Mouse (Mus musculus) heart, embryonic 14.5 days (tissue): ENCODE results near the gene Tanc1. TPM values are rescaled to one million over a fixed set of nuclear protein-coding genes. Genes with fewer than 3 reads are reported as not detected.
A peak's percentile ranks its signal among the peaks of the same experiment; 100 is the strongest.

ENCODE experiments used
- ATAC-seq: fragments of 200-750 bp; cut with Nextera tagmentation; 2 replicates; pipeline ENCODE4 v1.8.0; 2017; ENCODE audit warnings: low read depth, moderate TSS enrichment; ENCODE audit not compliant: insufficient number of reproducible peaks, insufficient read depth, low FRiP score
- H3K27ac ChIP-seq, 2 experiments: fragments of 200-500 bp in 1 of 2; fragments of 300-500 bp in 1 of 2; sonication (generic) in 1 of 2; replicated peaks in 1 of 2; 2 replicates each; pipeline ENCODE4 v1.5.1; 2012 to 2014; ENCODE audit warnings: low read depth in 2 of 2, low read length in 2 of 2, control low read depth in 1 of 2, mild to moderate bottlenecking in 1 of 2, mixed read lengths in 1 of 2; ENCODE audit not compliant: control insufficient read depth in 1 of 2, insufficient read depth in 1 of 2
- H3K27me3 ChIP-seq: fragments of 300-500 bp; sonication (generic); 2 replicates; pipeline ENCODE4 v1.6.1; 2014; ENCODE audit warnings: mild to moderate bottlenecking, low read length, control low read depth; ENCODE audit not compliant: control insufficient read depth, insufficient read depth
- H3K36me3 ChIP-seq: fragments of 300-500 bp; sonication (generic); 2 replicates; pipeline ENCODE4 v1.6.1; 2014; ENCODE audit warnings: mild to moderate bottlenecking, control low read depth, low read length, mixed read lengths; ENCODE audit not compliant: control insufficient read depth, insufficient read depth
- H3K4me1 ChIP-seq, 2 experiments: fragments of 200-500 bp in 1 of 2; fragments of 300-500 bp in 1 of 2; sonication (generic) in 1 of 2; 2 replicates each; pipeline ENCODE4 v1.6.1; 2012 to 2014; ENCODE audit warnings: low read length in 2 of 2, control low read depth in 1 of 2, mixed read lengths in 1 of 2; ENCODE audit not compliant: control insufficient read depth in 2 of 2, insufficient read depth in 2 of 2
- H3K4me2 ChIP-seq: fragments of 300-500 bp; sonication (generic); 2 replicates; pipeline ENCODE4 v1.6.1; 2014; ENCODE audit warnings: mild to moderate bottlenecking, low read length
- H3K4me3 ChIP-seq, 2 experiments: fragments of 200-500 bp in 1 of 2; fragments of 300-500 bp in 1 of 2; sonication (generic) in 1 of 2; 2 replicates each; pipeline ENCODE4 v1.5.1; 2012 to 2014; ENCODE audit warnings: low read length in 2 of 2, mild to moderate bottlenecking in 2 of 2, control low read depth in 1 of 2, low read depth in 1 of 2, moderate library complexity in 1 of 2; ENCODE audit not compliant: control insufficient read depth in 1 of 2, insufficient read depth in 1 of 2
- H3K9ac ChIP-seq: fragments of 300-500 bp; sonication (generic); 2 replicates; pipeline ENCODE4 v1.6.1; 2014; ENCODE audit warnings: mild to moderate bottlenecking, low read length
- H3K9me3 ChIP-seq: fragments of 300-500 bp; sonication (generic); 2 replicates; pipeline ENCODE4 v1.6.1; 2016; ENCODE audit warnings: low read length, control low read depth; ENCODE audit not compliant: control insufficient read depth
- WGBS: fragments of 180-500 bp; shearing (Covaris S2); extraction: QIAGEN DNeasy Blood & Tissue Kit; methylation state at CpG from one replicate; pipeline ENCODE4 v1.1.7; 2014; 5-methylcytosine and 5-hydroxymethylcytosine counted together
- polyA plus RNA-seq: library from polyadenylated mRNA; unstranded; fragments of >200 nt; fragmentation: Nextera tagmentation; extraction: Ambion mirVana; gene quantifications from 2 replicates; pipeline ENCODE4 v1.2.1, GENCODE M21; 2014

Tanc1 gene
- polyA plus RNA-seq, 1 experiment from 2014 or later, result 27.2 TPM

- ATAC-seq, result no peak
- WGBS, result 69% methylated on average over 12 of the region's 12 CpGs
- H3K4me2 ChIP-seq, result no peak overlapping the region
- H3K27ac ChIP-seq, result no peak overlapping the region
- H3K9ac ChIP-seq, result no peak overlapping the region
- peaks cover 8% of the 10 kb centered on the region; the same call in 1 of the 2 replicates for H3K36me3 ChIP-seq
- H3K9me3 ChIP-seq, result no peaks in the 10 kb centered on the region
- peaks cover 4 to 35% of the 10 kb centered on the region in 2 experiments; a peak in 3 of 4 replicates for H3K4me1 ChIP-seq
- H3K27me3 ChIP-seq, result no peaks in the 10 kb centered on the region
- H3K4me3 ChIP-seq, result no peak overlapping the region
Observed at GRCm38 (mm10) chr2:59761183-59761582, 149.3 kb downstream of the Tanc1 start.

- no peak overlapping the region for H3K27ac ChIP-seq
- WGBS, result 90% methylated on average over 5 of the region's 5 CpGs
- no peak overlapping the region for H3K4me2 ChIP-seq
- ATAC-seq, result no peak
- H3K9ac ChIP-seq, result no peak overlapping the region
- H3K4me1 ChIP-seq, result peaks cover 3 to 32% of the 10 kb centered on the region in 2 experiments; a peak in 3 of 4 replicates
- H3K9me3 ChIP-seq, result no peaks in the 10 kb centered on the region
- no peak overlapping the region for H3K4me3 ChIP-seq
- peaks cover 8% of the 10 kb centered on the region; the same call in 1 of the 2 replicates for H3K36me3 ChIP-seq
- H3K27me3 ChIP-seq, result no peaks in the 10 kb centered on the region
Observed at GRCm38 (mm10) chr2:59762277-59762676, 150.4 kb downstream of the Tanc1 start.

GRCm38 (mm10) chr2:59765671-59766070 lies 153.8 kb downstream of the Tanc1 start:
- 85% methylated on average over 10 of the region's 10 CpGs for WGBS
- H3K9me3 ChIP-seq, result no peaks in the 10 kb centered on the region
- no peaks in the 10 kb centered on the region for H3K36me3 ChIP-seq
- H3K4me3 ChIP-seq, result no peak overlapping the region
- H3K9ac ChIP-seq, result no peak overlapping the region
- H3K4me2 ChIP-seq, result no peak overlapping the region
- ATAC-seq, result no peak
- H3K27me3 ChIP-seq, result no peaks in the 10 kb centered on the region
- peaks cover 16 to 54% of the 10 kb centered on the region in 2 experiments for H3K4me1 ChIP-seq
- H3K27ac ChIP-seq, result no peak overlapping the region; a peak in 1 of 4 replicates

GRCm38 (mm10) chr2:59767893-59768292 lies 156.1 kb downstream of the Tanc1 start:
- Histone ChIP-seq H3K36me3 (peaks cover 3% of the 10 kb centered on the region), H3K9me3 (no peaks in the 10 kb centered on the region), H3K4me1 (peaks cover 28 to 68% of the 10 kb centered on the region in 2 experiments), H3K27me3 (no peaks in the 10 kb centered on the region), H3K9ac (no peak overlapping the region), H3K4me2 (no peak overlapping the region), H3K4me3 (no peak overlapping the region), H3K27ac (peak overlapping the region in 1 of 2 experiments; percentile 64; a peak in 1 of 4 replicates)
- WGBS, result 94% methylated on average over 4 of the region's 4 CpGs
- no peak for ATAC-seq

GRCm38 (mm10) chr2:59768661-59769384 lies 157.0 kb downstream of the Tanc1 start:
- 65% methylated on average over 13 of the region's 13 CpGs for WGBS
- Histone ChIP-seq H3K36me3 (peaks cover 12% of the 10 kb centered on the region), H3K4me2 (no peak overlapping the region), H3K9me3 (no peaks in the 10 kb centered on the region), H3K27ac (peak overlapping the region; percentile 42 to 64), H3K27me3 (no peaks in the 10 kb centered on the region), H3K4me1 (peaks cover 29 to 66% of the 10 kb centered on the region in 2 experiments), H3K9ac (no peak overlapping the region), H3K4me3 (no peak overlapping the region)
- peak; percentile 42; the same call in 1 of the 2 replicates for ATAC-seq

- H3K27ac ChIP-seq, result peak overlapping the region in 1 of 2 experiments; percentile 64; a peak in 1 of 4 replicates
- H3K36me3 ChIP-seq, result peaks cover 17% of the 10 kb centered on the region
- H3K27me3 ChIP-seq, result no peaks in the 10 kb centered on the region
- H3K9me3 ChIP-seq, result no peaks in the 10 kb centered on the region
- H3K4me3 ChIP-seq, result no peak overlapping the region
- 56% methylated on average over 3 of the region's 3 CpGs for WGBS
- H3K4me2 ChIP-seq, result no peak overlapping the region
- no peak for ATAC-seq
- H3K4me1 ChIP-seq, result peaks cover 29 to 65% of the 10 kb centered on the region in 2 experiments
- H3K9ac ChIP-seq, result no peak overlapping the region
Observed at GRCm38 (mm10) chr2:59769385-59769735, 157.5 kb downstream of the Tanc1 start.

- peaks cover 25% of the 10 kb centered on the region for H3K36me3 ChIP-seq
- H3K4me2 ChIP-seq, result no peak overlapping the region
- H3K9ac ChIP-seq, result no peak overlapping the region
- no peak for ATAC-seq
- H3K27me3 ChIP-seq, result no peaks in the 10 kb centered on the region
- 82% methylated on average over 8 of the region's 8 CpGs for WGBS
- peak overlapping the region in 1 of 2 experiments; percentile 58; a peak in 2 of 4 replicates for H3K27ac ChIP-seq
- no peak overlapping the region for H3K4me3 ChIP-seq
- peaks cover 29 to 57% of the 10 kb centered on the region in 2 experiments for H3K4me1 ChIP-seq
- no peaks in the 10 kb centered on the region for H3K9me3 ChIP-seq
Observed at GRCm38 (mm10) chr2:59771708-59772107, 159.9 kb downstream of the Tanc1 start.
